18 mouse cellular contexts compared by ENCODE assay signal in the genomic region with DNA sequence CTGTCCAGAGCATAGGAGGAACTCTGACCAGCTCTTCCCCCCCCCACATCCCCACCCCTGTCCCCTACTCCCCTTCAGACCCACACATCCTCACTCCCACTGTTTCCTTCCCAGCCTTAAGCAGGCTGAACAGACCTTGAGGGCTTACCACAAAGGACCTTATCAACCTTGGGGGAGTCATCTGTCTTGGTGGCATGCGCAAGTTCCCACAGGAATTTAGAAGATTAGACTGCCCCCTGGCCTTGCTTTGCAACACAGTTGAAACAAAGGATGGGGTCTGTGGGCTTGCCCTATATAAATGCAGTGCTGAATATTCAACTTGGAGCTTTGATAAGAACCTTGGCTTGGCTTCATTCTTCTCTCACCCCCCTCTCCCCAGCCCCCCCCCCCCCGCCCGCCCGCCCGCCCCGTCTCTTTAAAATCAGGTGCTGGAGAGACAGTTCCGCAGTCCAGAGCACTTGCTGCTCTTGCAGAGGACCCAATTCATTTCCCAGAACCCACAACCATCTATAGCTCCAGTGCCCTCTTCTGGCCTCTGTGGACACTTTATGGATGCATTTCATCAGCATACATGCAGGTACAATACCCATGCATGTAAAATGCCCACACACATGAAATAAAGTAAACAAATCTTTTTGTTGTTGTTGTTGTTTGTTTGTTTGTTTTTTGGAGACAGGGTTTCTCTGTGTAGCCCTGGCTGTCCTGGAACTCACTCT. TPM values are rescaled to one million over a fixed set of nuclear protein-coding genes. Genes with fewer than 3 reads are reported as not detected.
DNase-seq lines count a peak whose midpoint lies in the region; ATAC-seq and TF ChIP-seq lines count a peak whose summit lies in the region.
"Had no signal": no experiment of that assay in that cellular context is flagged by ENCODE, and none has a peak within 500 bp of the region (broad histone marks: within the 10 kb centered on the region; RNA-seq: fewer than 3 reads in every experiment).

No protein-coding gene starts in this region.

- peak; percentile 47 for DNase-seq in adrenal gland, adult 2 months
- no peak for DNase-seq in adrenal gland, postnatal 25 days
- DNase-seq in heart, embryonic 10.5 days (ENCODE audit: low spot score) = no peak
- no peak for DNase-seq in heart, adult 18-20 months
- no peak for DNase-seq in liver, postnatal 0 days
- DNase-seq: cerebellum, adult 2 months; left cerebral cortex, postnatal 4 days; liver, embryonic 13.5 days; lung, postnatal 10 days; right cerebral cortex, adult 18-20 months had no signal

- no peak overlapping the region for H3K9ac ChIP-seq in liver, postnatal 0 days (replicated peaks)
- no peak overlapping the region for H3K9ac ChIP-seq in liver, embryonic 12.5 days
- H3K9ac ChIP-seq: forebrain, embryonic 15.5 days; heart, embryonic 12.5 days; liver, embryonic 13.5 days; neural tube, embryonic 15.5 days had no signal

- H3K36me3 ChIP-seq in heart, embryonic 10.5 days = no peaks in the 10 kb centered on the region
- no peaks in the 10 kb centered on the region for H3K36me3 ChIP-seq in liver, postnatal 0 days (replicated peaks; ENCODE audit: insufficient read depth, low read length)
- H3K36me3 ChIP-seq in liver, embryonic 12.5 days = no peaks in the 10 kb centered on the region
- H3K36me3 ChIP-seq: forebrain, embryonic 15.5 days; heart, embryonic 12.5 days; hindbrain, embryonic 10.5 days; liver, embryonic 13.5 days; neural tube, embryonic 15.5 days had no signal

- no peak overlapping the region for H3K4me2 ChIP-seq in liver, postnatal 0 days (ENCODE audit: low read depth, low read length)
- no peak overlapping the region for H3K4me2 ChIP-seq in liver, embryonic 12.5 days
- H3K4me2 ChIP-seq: forebrain, embryonic 15.5 days; heart, embryonic 12.5 days; liver, embryonic 13.5 days; neural tube, embryonic 15.5 days had no signal

- no peak for ATAC-seq in liver, postnatal 0 days
- ATAC-seq in liver, embryonic 12.5 days = no peak
- peak; percentile 47 for ATAC-seq in common myeloid progenitor, adult 5-6 weeks (replicated peaks; ENCODE audit: low read depth, poor library complexity, severe bottlenecking)
- no peak for ATAC-seq in erythroid progenitor cell, adult 5-6 weeks (replicated peaks; ENCODE audit: low FRiP score, poor library complexity, severe bottlenecking)
- ATAC-seq: forebrain, embryonic 15.5 days; intestine, embryonic 16.5 days had no signal

- 0 out of 2 replicates have a peak overlapping the region, but pooled peaks have one; percentile 16 for H3K27ac ChIP-seq in heart, embryonic 10.5 days
- no peak overlapping the region for H3K27ac ChIP-seq in liver, postnatal 0 days (ENCODE audit: low read depth)
- H3K27ac ChIP-seq in liver, embryonic 12.5 days = no peak overlapping the region
- H3K27ac ChIP-seq: forebrain, embryonic 15.5 days; hindbrain, embryonic 10.5 days; liver, embryonic 13.5 days; neural tube, embryonic 15.5 days had no signal

- no peak overlapping the region for H3K4me3 ChIP-seq in heart, embryonic 10.5 days
- no peak overlapping the region for H3K4me3 ChIP-seq in liver, postnatal 0 days (ENCODE audit: low read depth, low read length)
- H3K4me3 ChIP-seq in liver, embryonic 12.5 days = no peak overlapping the region
- H3K4me3 ChIP-seq: forebrain, embryonic 15.5 days; heart, embryonic 12.5 days; hindbrain, embryonic 10.5 days; liver, embryonic 13.5 days; neural tube, embryonic 15.5 days had no signal

- no peak for TF ChIP-seq EP300 in liver, postnatal 0 days (IDR thresholded peaks at IDR 0.05; ENCODE audit: low read depth)

- peak; percentile 31 for TF ChIP-seq CTCF in liver, postnatal 0 days (IDR thresholded peaks at IDR 0.05; ENCODE audit: low read depth)

- no peaks in the 10 kb centered on the region for H3K9me3 ChIP-seq in heart, embryonic 10.5 days
- H3K9me3 ChIP-seq in liver, postnatal 0 days (ENCODE audit: low read length) = no peaks in the 10 kb centered on the region
- no peaks in the 10 kb centered on the region for H3K9me3 ChIP-seq in liver, embryonic 12.5 days (replicated peaks)
- H3K9me3 ChIP-seq: forebrain, embryonic 15.5 days; heart, embryonic 12.5 days; hindbrain, embryonic 10.5 days; liver, embryonic 13.5 days; neural tube, embryonic 15.5 days had no signal

- H3K4me1 ChIP-seq in heart, embryonic 10.5 days = peaks cover 11% of the 10 kb centered on the region
- H3K4me1 ChIP-seq in liver, postnatal 0 days (ENCODE audit: insufficient read depth) = peaks cover 4% of the 10 kb centered on the region
- peaks cover 6% of the 10 kb centered on the region; the same call in 1 of the 2 replicates for H3K4me1 ChIP-seq in liver, embryonic 12.5 days
- H3K4me1 ChIP-seq: forebrain, embryonic 15.5 days had no signal

- WGBS in heart, embryonic 10.5 days = 41% methylated on average over 6 of the region's 7 CpGs
- WGBS in liver, postnatal 0 days (ENCODE audit: insufficient replicate concordance) = 27% methylated on average over 2 of the region's 7 CpGs
- 26% methylated on average over 2 of the region's 7 CpGs for WGBS in liver, embryonic 12.5 days (ENCODE audit: insufficient replicate concordance)

- peaks cover 3% of the 10 kb centered on the region for H3K27me3 ChIP-seq in heart, embryonic 10.5 days (ENCODE audit: insufficient read depth, poor library complexity, severe bottlenecking)
- no peaks in the 10 kb centered on the region for H3K27me3 ChIP-seq in liver, postnatal 0 days (ENCODE audit: insufficient read depth, low read length)
- H3K27me3 ChIP-seq in liver, embryonic 12.5 days (replicated peaks) = peaks cover 3% of the 10 kb centered on the region; the same call in 1 of the 2 replicates
- H3K27me3 ChIP-seq: forebrain, embryonic 15.5 days; heart, embryonic 12.5 days; neural tube, embryonic 15.5 days had no signal

RNA-seq across cellular contexts. Expression of a gene that starts 5.9 kb away (rescaled TPM):
- total RNA-seq in adrenal gland, adult 2 months (2021) = 1 to 10 TPM; 4.5 to 8.0 TPM
- 0.21 and 0.22 TPM in 2 replicates for polyA plus RNA-seq in adrenal gland, adult 2 months (2012; rRNA removed)
- 4.3 and 6.4 TPM in 2 replicates for total RNA-seq in adrenal gland, postnatal 25 days (2021)
- 1.8 and 2.4 TPM in 2 replicates for polyA plus RNA-seq in heart, embryonic 10.5 days (2016; fragmentation: Nextera tagmentation; extraction: Ambion mirVana)
- total RNA-seq in heart, adult 18-20 months (2021) = 1 to 10 TPM in 1 of 2 experiments, under 1 TPM in 1; 0.79 to 1.7 TPM
- polyA plus RNA-seq in liver, postnatal 0 days (2015; fragmentation: Nextera tagmentation; extraction: Ambion mirVana) = 0.90 and 1.0 TPM in 2 replicates
- polyA plus RNA-seq in liver, embryonic 12.5 days (2016; fragmentation: Nextera tagmentation; extraction: Ambion mirVana) = 0.25 and 0.32 TPM in 2 replicates
- total RNA-seq in common myeloid progenitor, adult 5-6 weeks (2017) = not detected in 2 replicates
- total RNA-seq in erythroid progenitor cell, adult 5-6 weeks (2015; ENCODE audit: low replicate concordance) = 4.0 TPM in 1 of 2 replicates, not detected in the other
- total RNA-seq in erythroid progenitor cell, adult 5-6 weeks (2017; ENCODE audit: low replicate concordance) = not detected in 2 replicates

RNA-seq across cellular contexts. Expression of a gene that starts 15.3 kb away (rescaled TPM):
- total RNA-seq in adrenal gland, adult 2 months (2021) = 10 to 100 TPM in 1 of 2 experiments, 1 to 10 TPM in 1; 5.7 to 13.4 TPM
- polyA plus RNA-seq in adrenal gland, adult 2 months (2012; rRNA removed) = 13.1 and 15.1 TPM in 2 replicates
- 15.5 and 16.3 TPM in 2 replicates for total RNA-seq in adrenal gland, postnatal 25 days (2021)
- polyA plus RNA-seq in heart, embryonic 10.5 days (2016; fragmentation: Nextera tagmentation; extraction: Ambion mirVana) = 3.9 and 4.8 TPM in 2 replicates
- total RNA-seq in heart, adult 18-20 months (2021) = 10 to 100 TPM in 1 of 2 experiments, 1 to 10 TPM in 1; 7.5 to 10.3 TPM
- polyA plus RNA-seq in liver, postnatal 0 days (2015; fragmentation: Nextera tagmentation; extraction: Ambion mirVana) = 4.3 and 4.5 TPM in 2 replicates
- 4.4 and 5.4 TPM in 2 replicates for polyA plus RNA-seq in liver, embryonic 12.5 days (2016; fragmentation: Nextera tagmentation; extraction: Ambion mirVana)
- total RNA-seq in common myeloid progenitor, adult 5-6 weeks (2017) = 9.4 and 10.7 TPM in 2 replicates
- 2.5 and 4.7 TPM in 2 replicates for total RNA-seq in erythroid progenitor cell, adult 5-6 weeks (2015; ENCODE audit: low replicate concordance)
- 0.23 and 1.2 TPM in 2 replicates for total RNA-seq in erythroid progenitor cell, adult 5-6 weeks (2017; ENCODE audit: low replicate concordance)
